In the genomic region with DNA sequence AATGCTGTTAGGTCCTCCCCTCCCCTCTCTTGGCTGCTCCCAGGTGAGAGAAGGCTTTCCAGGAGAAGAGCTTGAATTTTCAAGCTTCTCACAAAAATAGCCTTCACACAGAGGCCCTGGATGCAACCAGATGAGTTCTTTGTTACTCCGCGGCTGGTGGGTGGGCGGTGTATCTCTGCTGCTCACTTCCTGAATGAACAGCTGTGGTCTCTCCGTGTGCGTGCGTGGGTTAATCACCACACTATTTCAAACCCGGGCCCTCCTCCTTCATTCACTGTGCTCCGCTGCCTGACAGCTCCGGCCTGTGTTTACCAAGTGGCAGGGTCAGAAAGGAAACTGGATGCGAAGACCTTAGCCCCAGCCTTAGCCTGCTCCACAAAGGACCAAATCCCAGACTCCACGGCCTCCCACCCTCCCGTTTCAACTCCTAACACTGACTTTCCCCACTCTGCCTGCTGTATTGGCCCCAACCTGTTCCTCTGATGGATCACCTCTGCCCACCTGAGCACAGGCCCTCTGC, we compare ENCODE assay signal across 11 mouse cellular contexts. TPM values are rescaled to one million over a fixed set of nuclear protein-coding genes. Genes with fewer than 3 reads are reported as not detected.
DNase-seq lines count a peak whose midpoint lies in the region; ATAC-seq lines count a peak whose summit lies in the region.
"Had no signal": no experiment of that assay in that cellular context is flagged by ENCODE, and none has a peak within 500 bp of the region (broad histone marks: within the 10 kb centered on the region; RNA-seq: fewer than 3 reads in every experiment).

No protein-coding gene starts in this region.

- WGBS in heart, embryonic 12.5 days: 42% methylated on average over 12 of the region's 12 CpGs
- 54% methylated on average over 12 of the region's 12 CpGs for WGBS in macrophage (ENCODE audit: missing documents)
- WGBS in heart, embryonic 10.5 days: 50% methylated on average over 12 of the region's 12 CpGs

- peak; percentile 93 for DNase-seq in heart, adult 11 months
- DNase-seq in CD4-positive helper T cell, adult 2 months (ENCODE audit: low read depth, low spot score): peak; percentile 41
- peak; percentile 27 to 48 for DNase-seq in thymus, postnatal 10 days (ENCODE audit: low spot score in 2 of 2)
- no peak for DNase-seq in gastrocnemius, adult 18-20 months (ENCODE audit: low spot score)
- DNase-seq in heart, embryonic 10.5 days (ENCODE audit: low spot score): no peak

- ATAC-seq in heart, embryonic 12.5 days (ENCODE audit: insufficient number of reproducible peaks, low FRiP score): no peak
- ATAC-seq in granulocyte monocyte progenitor cell, adult 5-6 weeks (replicated peaks; ENCODE audit: poor library complexity, severe bottlenecking): peak; percentile 57

- H3K4me2 ChIP-seq in heart, embryonic 12.5 days: no peak overlapping the region
- H3K4me2 ChIP-seq: limb, embryonic 15.5 days had no signal

- H3K79me2 ChIP-seq in macrophage (ENCODE audit: inconsistent target): no peaks in the 10 kb centered on the region

- H3K4me3 ChIP-seq in heart, embryonic 12.5 days: no peak overlapping the region
- no peak overlapping the region for H3K4me3 ChIP-seq in macrophage (ENCODE audit: inconsistent target)
- no peak overlapping the region for H3K4me3 ChIP-seq in heart, embryonic 10.5 days
- H3K4me3 ChIP-seq: limb, embryonic 15.5 days had no signal

- no peak overlapping the region for H3K9ac ChIP-seq in heart, embryonic 12.5 days
- H3K9ac ChIP-seq: limb, embryonic 15.5 days had no signal

- H3K27me3 ChIP-seq in heart, embryonic 12.5 days (replicated peaks): peaks cover 6% of the 10 kb centered on the region; the same call in 1 of the 2 replicates
- peaks cover 13% of the 10 kb centered on the region for H3K27me3 ChIP-seq in heart, embryonic 10.5 days (ENCODE audit: insufficient read depth, poor library complexity, severe bottlenecking)
- H3K27me3 ChIP-seq: limb, embryonic 15.5 days had no signal

- H3K9me3 ChIP-seq in heart, embryonic 12.5 days (replicated peaks): no peaks in the 10 kb centered on the region
- no peaks in the 10 kb centered on the region for H3K9me3 ChIP-seq in heart, embryonic 10.5 days
- H3K9me3 ChIP-seq: limb, embryonic 15.5 days had no signal

- H3K36me3 ChIP-seq in heart, embryonic 12.5 days: no peaks in the 10 kb centered on the region
- H3K36me3 ChIP-seq in macrophage (ENCODE audit: inconsistent target): no peaks in the 10 kb centered on the region
- H3K36me3 ChIP-seq in heart, embryonic 10.5 days: no peaks in the 10 kb centered on the region
- H3K36me3 ChIP-seq: limb, embryonic 15.5 days had no signal

- H3K27ac ChIP-seq in heart, embryonic 12.5 days (ENCODE audit: poor library complexity, severe bottlenecking): no peak overlapping the region
- H3K27ac ChIP-seq in macrophage: peak overlapping the region; percentile 46; the same call in 1 of the 2 replicates
- H3K27ac ChIP-seq in heart, embryonic 10.5 days: no peak overlapping the region
- H3K27ac ChIP-seq: limb, embryonic 15.5 days had no signal

- peaks cover 21% of the 10 kb centered on the region for H3K4me1 ChIP-seq in heart, embryonic 12.5 days (replicated peaks)
- H3K4me1 ChIP-seq in heart, embryonic 10.5 days: peaks cover 20% of the 10 kb centered on the region

RNA-seq across cellular contexts. Expression of a gene that starts 3.5 kb away (rescaled TPM):
- 6.2 and 6.3 TPM in 2 replicates for polyA plus RNA-seq in heart, embryonic 12.5 days (2016; fragmentation: Nextera tagmentation; extraction: Ambion mirVana)
- total RNA-seq in granulocyte monocyte progenitor cell, adult 5-6 weeks (2014; fragmentation: Nextera tagmentation): not detected in 2 replicates
- not detected in 2 replicates for total RNA-seq in granulocyte monocyte progenitor cell, adult 5-6 weeks (2017)
- total RNA-seq in macrophage (2018; cell fraction: chromatin; rRNA removed): under 1 TPM in 1 of 26 experiments, not detected in 25; 0.63 TPM
- total RNA-seq in macrophage (2018; cell fraction: cytosol; rRNA removed): under 1 TPM in 13 of 26 experiments, not detected in 13; 0.04 to 0.22 (median 0.09) TPM
- total RNA-seq in macrophage (2018; cell fraction: nucleus; rRNA removed): under 1 TPM in 1 of 26 experiments, not detected in 25; 0.77 TPM
- polyA plus RNA-seq in macrophage (2018): 0.10 TPM in 1 of 3 replicates, not detected in the others
- 1 to 10 TPM; 1.0 to 1.5 TPM for total RNA-seq in gastrocnemius, adult 18-20 months (2021)
- polyA plus RNA-seq in heart, embryonic 10.5 days (2016; fragmentation: Nextera tagmentation; extraction: Ambion mirVana): 6.4 and 7.4 TPM in 2 replicates

RNA-seq across cellular contexts. Expression of a gene that starts 7.0 kb away (rescaled TPM):
- polyA plus RNA-seq in heart, embryonic 12.5 days (2016; fragmentation: Nextera tagmentation; extraction: Ambion mirVana): 106 and 121 TPM in 2 replicates
- total RNA-seq in granulocyte monocyte progenitor cell, adult 5-6 weeks (2014; fragmentation: Nextera tagmentation): 21.8 and 26.5 TPM in 2 replicates
- total RNA-seq in granulocyte monocyte progenitor cell, adult 5-6 weeks (2017): 46.6 and 51.2 TPM in 2 replicates
- 10 to 100 TPM in 12 of 26 experiments, 1 to 10 TPM in 14; 1.5 to 34.2 (median 9.7) TPM for total RNA-seq in macrophage (2018; cell fraction: chromatin; rRNA removed)
- 1 to 10 TPM; 3.3 to 8.3 (median 5.7) TPM for total RNA-seq in macrophage (2018; cell fraction: cytosol; rRNA removed)
- 10 to 100 TPM in 7 of 26 experiments, 1 to 10 TPM in 19; 2.0 to 23.5 (median 7.9) TPM for total RNA-seq in macrophage (2018; cell fraction: nucleus; rRNA removed)
- 4.7 to 14.4 TPM (median 4.7 TPM) in 3 replicates for polyA plus RNA-seq in macrophage (2018)
- 1 to 10 TPM; 5.8 to 7.2 TPM for total RNA-seq in gastrocnemius, adult 18-20 months (2021)
- 108 and 120 TPM in 2 replicates for polyA plus RNA-seq in heart, embryonic 10.5 days (2016; fragmentation: Nextera tagmentation; extraction: Ambion mirVana)

RNA-seq across cellular contexts. Expression of a gene that starts 27.7 kb away (rescaled TPM):
- 17.7 and 19.6 TPM in 2 replicates for polyA plus RNA-seq in heart, embryonic 12.5 days (2016; fragmentation: Nextera tagmentation; extraction: Ambion mirVana)
- total RNA-seq in granulocyte monocyte progenitor cell, adult 5-6 weeks (2014; fragmentation: Nextera tagmentation): 32.6 and 32.7 TPM in 2 replicates
- 19.5 and 21.2 TPM in 2 replicates for total RNA-seq in granulocyte monocyte progenitor cell, adult 5-6 weeks (2017)
- total RNA-seq in macrophage (2018; cell fraction: chromatin; rRNA removed): 10 to 100 TPM in 12 of 26 experiments, 1 to 10 TPM in 12, not detected in 2; 1.3 to 25.0 (median 10.0) TPM
- total RNA-seq in macrophage (2018; cell fraction: cytosol; rRNA removed): 10 to 100 TPM in 21 of 26 experiments, 1 to 10 TPM in 5; 7.1 to 21.4 (median 13.6) TPM
- 10 to 100 TPM in 5 of 26 experiments, 1 to 10 TPM in 21; 2.8 to 13.7 (median 5.3) TPM for total RNA-seq in macrophage (2018; cell fraction: nucleus; rRNA removed)
- polyA plus RNA-seq in macrophage (2018): 10.2 to 15.5 TPM (median 14.8 TPM) in 3 replicates
- total RNA-seq in gastrocnemius, adult 18-20 months (2021): 10 to 100 TPM; 14.1 to 16.7 TPM
- 24.0 and 28.6 TPM in 2 replicates for polyA plus RNA-seq in heart, embryonic 10.5 days (2016; fragmentation: Nextera tagmentation; extraction: Ambion mirVana)

RNA-seq across cellular contexts. Expression of a gene that starts 47.3 kb away (rescaled TPM):
- not detected in 2 replicates for polyA plus RNA-seq in heart, embryonic 12.5 days (2016; fragmentation: Nextera tagmentation; extraction: Ambion mirVana)
- total RNA-seq in granulocyte monocyte progenitor cell, adult 5-6 weeks (2014; fragmentation: Nextera tagmentation): not detected in 2 replicates
- not detected in 2 replicates for total RNA-seq in granulocyte monocyte progenitor cell, adult 5-6 weeks (2017)
- total RNA-seq in macrophage (2018; cell fraction: chromatin; rRNA removed): not detected
- not detected for total RNA-seq in macrophage (2018; cell fraction: cytosol; rRNA removed)
- total RNA-seq in macrophage (2018; cell fraction: nucleus; rRNA removed): not detected
- polyA plus RNA-seq in macrophage (2018): not detected in 3 replicates
- total RNA-seq in gastrocnemius, adult 18-20 months (2021): not detected
- not detected in 2 replicates for polyA plus RNA-seq in heart, embryonic 10.5 days (2016; fragmentation: Nextera tagmentation; extraction: Ambion mirVana)
- polyA plus RNA-seq: C2C12; embryonic facial prominence, embryonic 11.5 days; limb, embryonic 15.5 days had no signal

RNA-seq across cellular contexts. Expression of a gene that starts 54.6 kb away (rescaled TPM):
- polyA plus RNA-seq in heart, embryonic 12.5 days (2016; fragmentation: Nextera tagmentation; extraction: Ambion mirVana): 68.7 and 80.2 TPM in 2 replicates
- total RNA-seq in granulocyte monocyte progenitor cell, adult 5-6 weeks (2014; fragmentation: Nextera tagmentation): 104 and 120 TPM in 2 replicates
- 234 and 250 TPM in 2 replicates for total RNA-seq in granulocyte monocyte progenitor cell, adult 5-6 weeks (2017)
- total RNA-seq in macrophage (2018; cell fraction: chromatin; rRNA removed): 10 to 100 TPM in 12 of 26 experiments, 1 to 10 TPM in 14; 1.0 to 32.7 (median 8.5) TPM
- 10 to 100 TPM in 10 of 26 experiments, 1 to 10 TPM in 16; 7.0 to 13.8 (median 9.6) TPM for total RNA-seq in macrophage (2018; cell fraction: cytosol; rRNA removed)
- total RNA-seq in macrophage (2018; cell fraction: nucleus; rRNA removed): 10 to 100 TPM in 9 of 26 experiments, 1 to 10 TPM in 17; 2.2 to 30.8 (median 7.9) TPM
- 8.4 to 21.0 TPM (median 15.0 TPM) in 3 replicates for polyA plus RNA-seq in macrophage (2018)
- 10 to 100 TPM; 22.9 to 25.3 TPM for total RNA-seq in gastrocnemius, adult 18-20 months (2021)
- 98.6 and 99.8 TPM in 2 replicates for polyA plus RNA-seq in heart, embryonic 10.5 days (2016; fragmentation: Nextera tagmentation; extraction: Ambion mirVana)

Comparison
In these comparisons a context has a peak if more than half of its experiments do, and no peak if none do; other contexts are left out.
1. DNase-seq: peak in heart, adult 11 months (single experiment), CD4-positive helper T cell, adult 2 months (single experiment) and thymus, postnatal 10 days (2 of 2); none in gastrocnemius, adult 18-20 months (single experiment) and heart, embryonic 10.5 days (single experiment).